Mouse (Mus musculus) heart, postnatal 0 days (tissue): ENCODE results near the gene Ssbp3.

Experiments
- CTCF ChIP-seq: IDR thresholded peaks from 2 replicates; pipeline ENCODE4 v1.5.1; 2016; ENCODE audit warnings: antibody characterized with exemption, control low read depth, low read depth
- EP300 ChIP-seq: IDR thresholded peaks from 2 replicates; pipeline ENCODE4 v1.6.1; 2016; ENCODE audit warnings: antibody characterized with exemption, low read depth

DNA sequence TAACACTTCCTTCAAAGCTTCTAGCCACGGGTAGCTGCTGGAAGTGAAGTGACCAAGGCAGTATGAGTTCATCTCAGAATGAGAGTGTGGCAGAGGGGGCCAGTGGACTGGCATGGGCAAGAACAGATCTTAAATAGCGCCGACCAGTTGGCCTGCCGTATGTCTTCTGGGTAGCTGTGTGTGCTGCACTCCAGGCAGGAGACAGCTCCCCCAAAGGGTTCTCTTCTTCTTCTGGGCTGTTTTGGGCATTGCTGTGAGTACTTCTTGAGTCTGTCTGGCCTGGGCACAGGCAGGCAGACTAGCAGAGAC, 29.4 kb downstream of the Ssbp3 start:
- no peak for TF ChIP-seq CTCF
- no peak for TF ChIP-seq EP300
